Mouse (Mus musculus): ENCODE measurements around the gene Olfr1382.
"Not testable (repeated sequence)": the region's sequence is repeated elsewhere in the genome, so short reads cannot be mapped to it uniquely, and the experiment has no call there.

Olfr1382 gene

GRCm38 (mm10) chr11:49527947-49528346, at the start of gene Olfr1382:
Olfr1382 (plus strand) TSS chr11:49528247.
- DNase-seq (ENCODE audit: low spot score in 2 of 2) = no peak

GRCm38 (mm10) chr11:49485973-49486372, 42.1 kb upstream of the Olfr1382 start:
- DNase-seq (ENCODE audit: low spot score in 2 of 2) = no peak

- not testable (repeated sequence) for DNase-seq (ENCODE audit: low spot score in 2 of 2)
Measured at GRCm38 (mm10) chr11:49488770-49489169, 39.3 kb upstream of the Olfr1382 start, which contains the start of gene Olfr1385. Olfr1385 (plus strand) TSS chr11:49489070.

GRCm38 (mm10) chr11:49518086-49518485, 10.0 kb upstream of the Olfr1382 start:
- no peak for DNase-seq (ENCODE audit: low spot score in 2 of 2)

- no peak for DNase-seq (ENCODE audit: low spot score in 2 of 2)
Measured at GRCm38 (mm10) chr11:49519348-49519747, 8.7 kb upstream of the Olfr1382 start, which contains the start of gene Olfr1383. Olfr1383 (plus strand) TSS chr11:49519648.

GRCm38 (mm10) chr11:49532761-49533160, 4.7 kb downstream of the Olfr1382 start:
- no peak for DNase-seq (ENCODE audit: low spot score in 2 of 2)

GRCm38 (mm10) chr11:49536631-49537030, 8.6 kb downstream of the Olfr1382 start:
- not testable (repeated sequence) for DNase-seq (ENCODE audit: low spot score in 2 of 2)

GRCm38 (mm10) chr11:49543149-49543548, 15.1 kb downstream of the Olfr1382 start, which contains the start of gene Olfr1381:
Olfr1381 (plus strand) TSS chr11:49543449.
- DNase-seq (ENCODE audit: low spot score in 2 of 2) = not testable (repeated sequence)

- not testable (repeated sequence) for DNase-seq (ENCODE audit: low spot score in 2 of 2)
Measured at GRCm38 (mm10) chr11:49554033-49554432, 26.0 kb downstream of the Olfr1382 start.

- not testable (repeated sequence) for DNase-seq (ENCODE audit: low spot score in 2 of 2)
Measured at GRCm38 (mm10) chr11:49556578-49556977, 28.5 kb downstream of the Olfr1382 start, which contains the start of gene Olfr1380. Olfr1380 (plus strand) TSS chr11:49556878.

GRCm38 (mm10) chr11:49575054-49575453, 47.0 kb downstream of the Olfr1382 start:
- not testable (repeated sequence) for DNase-seq (ENCODE audit: low spot score in 2 of 2)

- not testable (repeated sequence) for DNase-seq (ENCODE audit: low spot score in 2 of 2)
Measured at GRCm38 (mm10) chr11:49580452-49580851, 52.4 kb downstream of the Olfr1382 start.

All from urinary bladder, postnatal 36 days (tissue).